Mouse (Mus musculus): ENCODE data around the gene Gm853. TPM values are rescaled to one million over a fixed set of nuclear protein-coding genes. Genes with fewer than 3 reads are reported as not detected.

The Gm853 gene
- polyA plus RNA-seq, 1 experiment from 2014 or later: not detected

DNA sequence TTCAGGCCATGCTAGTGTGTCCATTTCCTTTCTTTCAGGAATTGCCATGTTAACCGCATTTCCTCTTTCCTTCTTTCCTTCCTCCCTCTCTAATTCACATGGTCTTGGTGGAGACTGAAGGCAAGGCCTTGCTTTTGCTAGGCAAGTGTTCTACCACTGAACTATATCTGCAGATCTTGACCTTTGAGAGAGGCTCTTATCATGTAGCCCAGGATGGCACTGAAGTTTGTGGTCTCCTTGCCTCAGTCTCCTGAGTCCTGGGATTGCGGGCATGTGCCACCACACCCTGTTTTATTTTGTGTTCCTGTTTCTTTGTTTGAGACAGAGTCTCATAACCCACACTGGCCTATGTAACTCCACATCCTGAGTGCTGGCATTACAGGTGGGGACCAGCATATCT is 10.3 kb downstream of the Gm853 start:
- DNase-seq (ENCODE audit: low spot score): no peak
- 82% methylated on average over 2 of the region's 2 CpGs for WGBS
- Histone ChIP-seq H3K36me3 (no peaks in the 10 kb centered on the region), H3K27ac (no peak overlapping the region), H3K4me3 (no peak overlapping the region), H3K9me3 (0 out of 2 replicates have a peak, but pooled peaks cover 1% of the 10 kb centered on the region), H3K27me3 (ENCODE audit: insufficient read depth, poor library complexity, severe bottlenecking) (peaks cover 11% of the 10 kb centered on the region; the same call in 1 of the 2 replicates), H3K4me1 (0 out of 2 replicates have a peak, but pooled peaks cover 3% of the 10 kb centered on the region)

DNA sequence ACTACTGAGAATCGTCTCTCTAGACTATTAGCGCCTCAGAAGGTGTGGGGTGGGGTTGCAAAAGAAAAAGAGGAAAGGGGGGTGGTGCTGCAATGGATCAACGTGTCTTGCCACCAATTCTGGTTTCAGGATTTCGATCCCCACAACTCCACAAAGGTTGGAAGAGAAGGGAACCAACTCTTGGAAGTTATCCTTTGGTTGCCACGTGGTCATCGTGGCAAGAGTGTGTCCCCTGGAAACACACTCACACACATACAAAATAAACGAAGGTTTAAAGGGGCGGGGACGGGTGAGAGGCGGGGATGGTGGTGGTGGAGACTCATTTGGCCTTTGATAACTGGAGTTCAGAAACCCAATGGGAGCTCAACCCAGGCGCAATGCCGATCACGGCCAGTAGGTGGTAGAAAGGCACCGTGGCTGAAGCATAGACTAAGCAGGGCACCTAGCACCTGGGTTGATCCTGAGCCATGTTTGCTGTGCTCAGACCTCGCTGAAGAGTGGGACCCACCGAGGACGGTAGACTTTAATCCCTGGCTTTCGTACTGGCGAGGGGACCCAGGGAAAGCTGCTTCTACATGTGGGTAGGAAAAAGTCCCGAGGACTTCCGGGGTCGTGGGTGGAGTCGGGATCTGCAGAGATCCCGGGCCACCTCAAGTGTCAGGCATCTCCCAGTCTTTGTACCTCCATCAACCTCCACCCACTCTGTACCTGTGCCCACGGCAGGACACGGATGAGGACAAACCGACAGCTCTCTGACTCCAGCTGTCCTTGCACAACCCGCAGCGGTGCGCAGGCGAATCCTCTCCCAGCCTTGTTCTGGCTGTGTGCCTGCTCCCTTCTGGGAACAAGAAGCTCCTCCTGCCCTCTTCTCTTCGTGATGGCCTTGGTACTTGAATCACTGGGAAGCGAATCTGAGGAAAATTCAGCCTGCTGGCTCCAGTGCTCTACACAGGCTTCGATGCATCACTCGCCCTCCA is 23.2 kb downstream of the Gm853 start:
- peaks cover 36% of the 10 kb centered on the region for H3K27me3 ChIP-seq (ENCODE audit: insufficient read depth, poor library complexity, severe bottlenecking)
- no peaks in the 10 kb centered on the region for H3K36me3 ChIP-seq
- H3K9me3 ChIP-seq: no peaks in the 10 kb centered on the region
- H3K4me3 ChIP-seq: peak overlapping the region; percentile 54
- H3K4me1 ChIP-seq: peaks cover 9% of the 10 kb centered on the region; the same call in 1 of the 2 replicates
- WGBS: 16% methylated on average over 35 of the region's 35 CpGs
- peak; percentile 93 for DNase-seq (ENCODE audit: low spot score)
- H3K27ac ChIP-seq: peak overlapping the region; percentile 48; the same call in 1 of the 2 replicates

DNA sequence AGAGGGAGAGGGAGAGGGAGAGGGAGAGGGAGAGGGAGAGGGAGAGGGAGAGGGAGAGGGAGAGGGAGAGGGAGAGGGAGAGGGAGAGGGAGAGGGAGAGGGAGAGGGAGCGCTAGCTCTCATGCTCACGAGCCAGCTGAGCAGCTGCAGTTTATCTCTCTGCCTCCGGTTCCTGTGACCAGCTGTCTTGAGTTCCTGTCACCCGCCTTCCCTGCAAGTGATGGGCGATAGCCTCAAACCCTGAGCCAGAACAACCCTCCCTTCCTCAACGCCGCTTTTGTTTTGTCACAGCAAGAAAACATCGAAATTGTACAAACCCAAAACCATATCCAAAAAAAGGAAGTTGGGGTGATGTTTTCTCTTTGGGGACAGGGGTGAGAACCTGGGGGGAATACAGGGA is 25.7 kb downstream of the Gm853 start:
- WGBS: 63% methylated on average over 8 of the region's 8 CpGs
- Histone ChIP-seq H3K36me3 (no peaks in the 10 kb centered on the region), H3K27ac (no peak overlapping the region), H3K27me3 (ENCODE audit: insufficient read depth, poor library complexity, severe bottlenecking) (peaks cover 37% of the 10 kb centered on the region), H3K4me3 (no peak overlapping the region), H3K9me3 (no peaks in the 10 kb centered on the region), H3K4me1 (peaks cover 9% of the 10 kb centered on the region; the same call in 1 of the 2 replicates)
- no peak for DNase-seq (ENCODE audit: low spot score)

DNA sequence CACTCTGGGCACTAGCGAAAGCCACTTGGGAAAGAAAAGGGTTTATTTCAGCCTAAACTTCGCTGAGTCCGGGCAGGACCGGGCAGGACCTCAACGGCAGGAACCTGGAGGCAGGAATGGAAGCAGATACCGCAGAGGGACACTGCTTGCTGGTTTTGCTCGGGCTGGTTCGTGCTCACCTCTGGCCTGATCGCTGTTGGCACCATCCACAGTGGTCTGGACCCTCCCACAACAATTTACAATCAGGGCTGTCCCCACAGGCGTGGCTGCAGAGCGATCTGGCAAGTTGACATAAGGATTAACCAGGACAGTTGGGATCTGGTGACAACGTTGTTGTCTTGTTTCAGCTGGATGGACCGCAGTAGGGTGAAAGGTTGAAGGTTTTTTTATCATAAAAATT is 26.3 kb downstream of the Gm853 start:
- DNase-seq (ENCODE audit: low spot score): no peak
- Histone ChIP-seq H3K4me3 (no peak overlapping the region), H3K27ac (no peak overlapping the region), H3K36me3 (no peaks in the 10 kb centered on the region), H3K27me3 (ENCODE audit: insufficient read depth, poor library complexity, severe bottlenecking) (peaks cover 31% of the 10 kb centered on the region), H3K4me1 (peaks cover 9% of the 10 kb centered on the region; the same call in 1 of the 2 replicates), H3K9me3 (no peaks in the 10 kb centered on the region)
- 66% methylated on average over 13 of the region's 13 CpGs for WGBS

DNA sequence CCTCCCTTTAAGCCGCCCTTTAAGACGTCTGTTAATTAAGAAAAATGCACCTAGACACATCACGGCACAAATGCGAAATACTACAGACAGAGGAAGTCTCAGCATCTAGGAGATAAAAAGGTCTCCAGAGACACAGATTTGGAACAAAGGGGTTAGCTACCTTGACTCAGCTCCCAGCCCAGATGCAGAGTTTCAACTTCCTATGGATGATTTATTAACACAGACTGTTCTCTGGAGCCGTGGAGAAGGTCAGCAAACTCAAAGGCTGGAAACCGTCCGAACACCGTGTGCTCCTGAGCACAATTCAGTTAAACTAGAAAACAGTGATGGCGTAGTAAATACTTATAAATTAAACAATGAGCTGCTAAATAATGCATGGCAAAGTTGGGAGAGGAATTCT is 29.9 kb downstream of the Gm853 start:
- Histone ChIP-seq H3K36me3 (no peaks in the 10 kb centered on the region), H3K9me3 (no peaks in the 10 kb centered on the region), H3K27me3 (ENCODE audit: insufficient read depth, poor library complexity, severe bottlenecking) (peaks cover 9% of the 10 kb centered on the region; the same call in 1 of the 2 replicates), H3K4me3 (no peak overlapping the region), H3K27ac (no peak overlapping the region), H3K4me1 (0 out of 2 replicates have a peak, but pooled peaks cover 3% of the 10 kb centered on the region)
- WGBS: 62% methylated on average over 9 of the region's 9 CpGs
- no peak for DNase-seq (ENCODE audit: low spot score)

DNA sequence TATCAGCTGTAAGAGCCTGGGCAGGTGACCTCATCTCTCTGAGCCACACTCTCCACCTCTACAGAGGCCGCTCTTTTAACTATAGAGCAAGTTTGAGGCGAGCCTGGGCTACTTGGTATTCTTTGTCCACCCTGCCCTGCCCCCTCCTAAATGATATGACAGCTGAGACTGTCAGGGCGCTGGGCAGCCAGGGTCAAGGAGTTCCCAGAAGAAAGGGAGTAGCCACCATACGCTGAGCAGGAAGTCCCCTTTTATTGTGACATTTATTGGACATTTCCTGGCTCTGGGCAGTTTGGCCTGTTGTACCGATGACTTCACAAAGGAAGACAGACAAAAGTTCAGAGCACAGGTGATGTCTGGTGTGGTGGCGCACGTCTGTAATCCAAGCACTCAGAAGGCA is 32.6 kb downstream of the Gm853 start:
- 0 out of 2 replicates have a peak, but pooled peaks cover 3% of the 10 kb centered on the region for H3K4me1 ChIP-seq
- no peak overlapping the region for H3K4me3 ChIP-seq
- H3K36me3 ChIP-seq: no peaks in the 10 kb centered on the region
- 58% methylated on average over 7 of the region's 7 CpGs for WGBS
- H3K9me3 ChIP-seq: no peaks in the 10 kb centered on the region
- H3K27ac ChIP-seq: no peak overlapping the region
- peaks cover 17% of the 10 kb centered on the region; the same call in 1 of the 2 replicates for H3K27me3 ChIP-seq (ENCODE audit: insufficient read depth, poor library complexity, severe bottlenecking)
- no peak for DNase-seq (ENCODE audit: low spot score)

DNA sequence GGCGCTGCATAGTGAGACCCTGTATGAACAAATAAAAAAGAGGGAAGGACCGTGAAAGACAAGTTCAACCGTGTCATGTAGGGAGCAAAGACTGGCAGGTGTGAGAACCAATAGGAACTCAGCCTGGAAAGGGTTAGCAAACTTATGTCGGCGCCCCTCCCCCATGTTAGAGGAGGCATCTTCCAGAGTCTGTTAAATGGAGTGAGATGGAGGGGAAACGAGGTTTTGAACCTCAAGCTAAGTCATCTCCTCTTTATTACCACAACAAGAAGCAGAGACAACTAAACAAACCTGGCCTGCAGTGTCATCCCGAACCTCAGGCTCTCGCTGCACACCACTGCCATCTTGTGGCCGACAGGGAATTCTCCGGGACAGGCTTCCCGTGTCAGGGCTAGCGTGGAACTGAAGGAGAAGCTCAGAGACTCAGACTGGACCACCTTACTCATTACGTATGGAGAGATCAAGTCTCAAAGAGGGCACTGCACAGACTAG is 33.3 kb downstream of the Gm853 start:
- H3K27me3 ChIP-seq (ENCODE audit: insufficient read depth, poor library complexity, severe bottlenecking): 0 out of 2 replicates have a peak, but pooled peaks cover 24% of the 10 kb centered on the region
- H3K4me3 ChIP-seq: peak overlapping the region; percentile 45
- 0 out of 2 replicates have a peak, but pooled peaks cover 3% of the 10 kb centered on the region for H3K4me1 ChIP-seq
- H3K27ac ChIP-seq: no peak overlapping the region
- 3% methylated on average over 13 of the region's 13 CpGs for WGBS
- H3K36me3 ChIP-seq: no peaks in the 10 kb centered on the region
- no peaks in the 10 kb centered on the region for H3K9me3 ChIP-seq
- DNase-seq (ENCODE audit: low spot score): peak; percentile 92

DNA sequence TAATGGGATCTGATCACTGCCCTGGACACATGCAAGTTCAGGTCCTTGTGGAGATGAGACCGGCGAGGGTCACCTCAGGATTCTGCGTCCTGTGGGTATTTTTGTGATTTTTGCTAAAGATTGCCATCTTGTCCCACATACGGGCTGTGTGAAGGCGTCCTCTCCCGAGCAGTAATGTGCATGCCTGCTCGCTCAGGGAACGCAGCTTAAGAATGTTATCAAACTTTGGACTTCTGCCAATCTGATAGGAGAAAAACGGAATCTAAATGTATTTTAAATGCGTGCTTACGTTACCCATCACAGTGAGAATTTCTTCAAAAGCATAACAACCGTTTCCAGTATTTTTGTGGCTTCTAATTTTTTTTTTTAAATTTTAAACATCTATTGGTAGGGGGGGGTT is 35.3 kb downstream of the Gm853 start:
- WGBS: 68% methylated on average over 12 of the region's 12 CpGs
- Histone ChIP-seq H3K9me3 (no peaks in the 10 kb centered on the region), H3K27ac (no peak overlapping the region), H3K36me3 (no peaks in the 10 kb centered on the region), H3K4me3 (no peak overlapping the region), H3K27me3 (ENCODE audit: insufficient read depth, poor library complexity, severe bottlenecking) (peaks cover 27% of the 10 kb centered on the region; the same call in 1 of the 2 replicates), H3K4me1 (peaks cover 12% of the 10 kb centered on the region; the same call in 1 of the 2 replicates)
- no peak for DNase-seq (ENCODE audit: low spot score)

DNA sequence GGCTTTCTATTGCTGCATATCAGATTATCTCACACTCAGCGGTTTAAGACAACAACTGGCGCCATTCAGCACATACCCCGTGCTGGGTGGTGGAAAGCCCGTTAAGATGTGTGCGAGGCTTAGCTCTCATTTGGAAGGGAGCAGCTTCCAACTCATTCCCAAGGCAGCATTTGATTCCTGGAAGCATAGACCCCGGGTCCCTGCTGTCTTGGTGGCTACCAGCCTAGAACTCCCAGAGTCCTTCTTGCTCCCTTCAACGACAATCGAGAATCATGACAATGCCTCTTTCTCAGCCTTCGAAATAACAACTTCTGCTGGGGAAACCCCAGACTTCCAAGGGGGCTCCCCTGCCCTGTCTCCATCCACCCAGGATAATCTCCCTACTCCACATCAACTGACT is 35.8 kb downstream of the Gm853 start:
- H3K4me3 ChIP-seq: no peak overlapping the region
- 66% methylated on average over 9 of the region's 9 CpGs for WGBS
- DNase-seq (ENCODE audit: low spot score): no peak
- H3K9me3 ChIP-seq: no peaks in the 10 kb centered on the region
- H3K36me3 ChIP-seq: no peaks in the 10 kb centered on the region
- peaks cover 16% of the 10 kb centered on the region; the same call in 1 of the 2 replicates for H3K4me1 ChIP-seq
- H3K27ac ChIP-seq: no peak overlapping the region
- peaks cover 26% of the 10 kb centered on the region; the same call in 1 of the 2 replicates for H3K27me3 ChIP-seq (ENCODE audit: insufficient read depth, poor library complexity, severe bottlenecking)

DNA sequence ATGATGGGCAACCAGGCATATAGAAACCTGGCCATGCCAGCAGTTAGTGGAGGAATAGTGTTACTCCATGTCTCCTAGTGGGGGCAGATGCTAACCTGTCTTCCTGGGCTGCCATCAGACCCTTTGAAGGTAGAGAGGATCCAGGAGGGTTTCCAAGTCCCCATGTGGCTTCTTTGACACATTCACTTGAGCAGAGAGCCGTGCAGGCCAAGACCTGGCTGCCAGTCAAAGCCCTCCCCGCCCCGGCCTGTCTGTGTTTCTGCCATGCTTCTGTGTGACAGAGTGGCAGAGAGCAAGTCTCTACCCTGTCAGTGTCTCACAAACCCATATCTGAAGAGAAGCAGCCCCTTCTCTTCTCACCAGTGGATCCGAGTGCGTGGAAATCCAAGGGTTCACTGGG is 38.3 kb downstream of the Gm853 start:
- Histone ChIP-seq H3K9me3 (no peaks in the 10 kb centered on the region), H3K4me3 (no peak overlapping the region), H3K27me3 (ENCODE audit: insufficient read depth, poor library complexity, severe bottlenecking) (peaks cover 30% of the 10 kb centered on the region), H3K27ac (no peak overlapping the region), H3K36me3 (no peaks in the 10 kb centered on the region), H3K4me1 (peaks cover 19% of the 10 kb centered on the region; the same call in 1 of the 2 replicates)
- no peak for DNase-seq (ENCODE audit: low spot score)
- WGBS: 84% methylated on average over 5 of the region's 5 CpGs

DNA sequence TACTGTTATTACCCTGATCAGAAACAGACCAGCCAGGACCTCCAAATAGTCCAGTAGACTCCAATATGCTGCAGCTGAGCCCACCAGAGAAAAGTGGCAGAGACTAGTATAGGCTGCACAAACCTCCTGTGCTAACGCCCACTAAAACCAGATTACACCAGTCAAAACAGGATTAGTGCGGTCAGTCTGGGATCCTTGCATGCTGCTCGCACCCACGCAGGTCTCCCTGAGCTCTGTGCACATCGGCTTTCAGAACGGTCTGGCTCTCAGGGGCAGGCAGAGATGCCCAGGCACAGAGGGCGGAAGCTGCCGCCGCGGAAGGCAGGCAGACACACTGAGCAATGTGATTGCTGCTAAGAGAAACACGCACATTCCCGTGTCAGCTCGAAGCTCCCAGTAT is 39.2 kb downstream of the Gm853 start:
- H3K27ac ChIP-seq: peak overlapping the region; percentile 45; the same call in 1 of the 2 replicates
- no peaks in the 10 kb centered on the region for H3K9me3 ChIP-seq
- no peak overlapping the region for H3K4me3 ChIP-seq
- peaks cover 16% of the 10 kb centered on the region; the same call in 1 of the 2 replicates for H3K4me1 ChIP-seq
- 78% methylated on average over 13 of the region's 13 CpGs for WGBS
- no peak for DNase-seq (ENCODE audit: low spot score)
- H3K36me3 ChIP-seq: no peaks in the 10 kb centered on the region
- peaks cover 30% of the 10 kb centered on the region for H3K27me3 ChIP-seq (ENCODE audit: insufficient read depth, poor library complexity, severe bottlenecking)

DNA sequence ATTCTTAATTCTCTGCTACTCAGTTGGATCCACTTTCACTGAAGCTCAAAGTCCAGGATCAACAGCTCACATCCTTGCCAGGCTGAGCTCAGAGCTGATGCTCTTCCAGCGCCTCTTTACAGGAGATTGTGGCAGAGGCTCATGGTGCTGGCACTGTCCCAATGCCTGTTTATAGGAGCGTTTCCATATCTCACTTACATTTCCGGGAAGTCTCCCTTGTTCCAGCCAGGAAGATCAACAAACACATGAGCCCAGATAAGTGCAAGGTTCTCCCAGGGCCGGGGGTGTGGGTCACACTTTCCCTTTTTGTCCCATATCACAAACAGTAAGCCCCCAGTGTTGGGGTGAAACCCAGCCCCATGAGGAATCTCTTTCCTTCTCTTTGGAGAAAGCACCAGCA is 40.3 kb downstream of the Gm853 start:
- WGBS: 38% methylated on average over 4 of the region's 4 CpGs
- peaks cover 26% of the 10 kb centered on the region for H3K4me1 ChIP-seq
- H3K36me3 ChIP-seq: no peaks in the 10 kb centered on the region
- H3K27ac ChIP-seq: 0 out of 2 replicates have a peak overlapping the region, but pooled peaks have one; percentile 10
- H3K9me3 ChIP-seq: no peaks in the 10 kb centered on the region
- no peak for DNase-seq (ENCODE audit: low spot score)
- no peak overlapping the region for H3K4me3 ChIP-seq
- H3K27me3 ChIP-seq (ENCODE audit: insufficient read depth, poor library complexity, severe bottlenecking): peaks cover 30% of the 10 kb centered on the region
